Mouse (Mus musculus): ENCODE measurements at regions not wholly inside any gene's neighbourhood (a gene's known extent, or its start where the extent isn't known, plus 50 kb on each side); places are given as distances from the start of the nearest gene placed in this dataset.

GRCm38 (mm10) chr19:54820587-54820986, 306.5 kb downstream of the Gpam start:
- TF ChIP-seq HCFC1 (IDR thresholded peaks at IDR 0.05; ENCODE audit: borderline replicate concordance, insufficient read depth, low read length) (no peak), ZNF384 (IDR thresholded peaks at IDR 0.05; ENCODE audit: low read depth, low read length) (no peak), ZC3H11A (IDR thresholded peaks at IDR 0.05; ENCODE audit: borderline replicate concordance, low read depth, low read length) (no peak), CHD2 (IDR thresholded peaks at IDR 0.05; ENCODE audit: low read depth, low read length) (no peak)
